Mouse (Mus musculus): ENCODE measurements at regions not wholly inside any gene's neighbourhood (a gene's known extent, or its start where the extent isn't known, plus 50 kb on each side); places are given as distances from the start of the nearest gene placed in this dataset.

- DNase-seq (ENCODE audit: low spot score in 2 of 2): no peak
Observed at GRCm38 (mm10) chr1:193800998-193801397, 430.9 kb upstream of the Camk1g start.

- DNase-seq (ENCODE audit: low spot score in 2 of 2): peak in 1 of 2 experiments; percentile 9
Observed at GRCm38 (mm10) chr1:193790579-193790978, 420.5 kb upstream of the Camk1g start.

- DNase-seq (ENCODE audit: low spot score in 2 of 2): peak in 1 of 2 experiments; percentile 31
Observed at GRCm38 (mm10) chr1:193788496-193788895, 418.4 kb upstream of the Camk1g start.

- DNase-seq (ENCODE audit: low spot score in 2 of 2): no peak
Observed at GRCm38 (mm10) chr1:193787417-193787816, 417.3 kb upstream of the Camk1g start.

GRCm38 (mm10) chr1:193784966-193785365, 414.9 kb upstream of the Camk1g start:
- DNase-seq (ENCODE audit: low spot score in 2 of 2): peak; percentile 65 to 70

- DNase-seq (ENCODE audit: low spot score in 2 of 2): no peak
Observed at GRCm38 (mm10) chr1:193784526-193784925, 414.4 kb upstream of the Camk1g start.

- no peak for DNase-seq (ENCODE audit: low spot score in 2 of 2)
Observed at GRCm38 (mm10) chr1:193778181-193778580, 408.1 kb upstream of the Camk1g start.

GRCm38 (mm10) chr1:193769546-193769945, 399.4 kb upstream of the Camk1g start:
- peak in 1 of 2 experiments; percentile 43 for DNase-seq (ENCODE audit: low spot score in 2 of 2)

- no peak for DNase-seq (ENCODE audit: low spot score in 2 of 2)
Observed at GRCm38 (mm10) chr1:193764103-193764502, 394.0 kb upstream of the Camk1g start.

- DNase-seq (ENCODE audit: low spot score in 2 of 2): peak in 1 of 2 experiments; percentile 28
Observed at GRCm38 (mm10) chr1:193751819-193752251, 381.7 kb upstream of the Camk1g start.

- DNase-seq (ENCODE audit: low spot score in 2 of 2): no peak
Observed at GRCm38 (mm10) chr1:193750929-193751328, 380.8 kb upstream of the Camk1g start.

GRCm38 (mm10) chr1:193747426-193747960, 377.4 kb upstream of the Camk1g start:
- peak; percentile 12 to 31 for DNase-seq (ENCODE audit: low spot score in 2 of 2)

- DNase-seq (ENCODE audit: low spot score in 2 of 2): no peak
Observed at GRCm38 (mm10) chr1:193742688-193743087, 372.6 kb upstream of the Camk1g start.

- DNase-seq (ENCODE audit: low spot score in 2 of 2): no peak
Observed at GRCm38 (mm10) chr1:193738821-193739220, 368.7 kb upstream of the Camk1g start.

- no peak for DNase-seq (ENCODE audit: low spot score in 2 of 2)
Observed at GRCm38 (mm10) chr1:193735949-193736518, 365.9 kb upstream of the Camk1g start.

- DNase-seq (ENCODE audit: low spot score in 2 of 2): no peak
Observed at GRCm38 (mm10) chr1:193734014-193734763, 364.1 kb upstream of the Camk1g start.

- DNase-seq (ENCODE audit: low spot score in 2 of 2): no peak
Observed at GRCm38 (mm10) chr1:193733402-193733801, 363.3 kb upstream of the Camk1g start.

- no peak for DNase-seq (ENCODE audit: low spot score in 2 of 2)
Observed at GRCm38 (mm10) chr1:193732113-193732512, 362.0 kb upstream of the Camk1g start.

- DNase-seq (ENCODE audit: low spot score in 2 of 2): no peak
Observed at GRCm38 (mm10) chr1:193721850-193722249, 351.8 kb upstream of the Camk1g start.

GRCm38 (mm10) chr1:193720420-193720851, 350.3 kb upstream of the Camk1g start:
- DNase-seq (ENCODE audit: low spot score in 2 of 2): no peak

- DNase-seq (ENCODE audit: low spot score in 2 of 2): no peak
Observed at GRCm38 (mm10) chr1:193715328-193715727, 345.2 kb upstream of the Camk1g start.

GRCm38 (mm10) chr1:193714631-193715030, 344.5 kb upstream of the Camk1g start:
- peak in 1 of 2 experiments; percentile 48 for DNase-seq (ENCODE audit: low spot score in 2 of 2)
